Mouse (Mus musculus) urinary bladder, postnatal 14 days (tissue): Measurements from ENCODE around the gene Plekho1.
"Not testable (repeated sequence)": the region's sequence is repeated elsewhere in the genome, so short reads cannot be mapped to it uniquely, and the experiment has no call there.

Experiments
- DNase-seq: peaks from one replicate; pipeline ENCODE4 v3.0.0; 2021; ENCODE audit warnings: low spot score

Plekho1 gene

GRCm38 (mm10) chr3:95980276-95980970 lies 15.4 kb downstream of the Plekho1 start:
- DNase-seq: no peak

- no peak for DNase-seq
These were observed 17.5 kb downstream of the Plekho1 start for GRCm38 (mm10) chr3:95978265-95978664.

GRCm38 (mm10) chr3:95977587-95977986 lies 18.2 kb downstream of the Plekho1 start:
- DNase-seq: not testable (repeated sequence)

GRCm38 (mm10) chr3:95977079-95977478 lies 18.7 kb downstream of the Plekho1 start:
- DNase-seq: no peak

- no peak for DNase-seq
These were observed 22.7 kb downstream of the Plekho1 start for GRCm38 (mm10) chr3:95972873-95973634.

- no peak for DNase-seq
These were observed 23.4 kb downstream of the Plekho1 start for GRCm38 (mm10) chr3:95972251-95972872.

GRCm38 (mm10) chr3:95970661-95971060 lies 25.1 kb downstream of the Plekho1 start:
- DNase-seq: not testable (repeated sequence)

GRCm38 (mm10) chr3:95969277-95969676 lies 26.5 kb downstream of the Plekho1 start:
- no peak for DNase-seq

GRCm38 (mm10) chr3:95965518-95966451 lies 30.0 kb downstream of the Plekho1 start:
- DNase-seq: no peak

- DNase-seq: peak; percentile 22
These were observed 32.1 kb downstream of the Plekho1 start for GRCm38 (mm10) chr3:95963681-95964080.

- no peak for DNase-seq
These were observed 32.6 kb downstream of the Plekho1 start for GRCm38 (mm10) chr3:95963230-95963629.

- not testable (repeated sequence) for DNase-seq
These were observed 33.6 kb downstream of the Plekho1 start for GRCm38 (mm10) chr3:95962182-95962581.

GRCm38 (mm10) chr3:95959807-95960206 lies 36.0 kb downstream of the Plekho1 start:
- DNase-seq: no peak

GRCm38 (mm10) chr3:95959082-95959481 lies 36.7 kb downstream of the Plekho1 start:
- no peak for DNase-seq

GRCm38 (mm10) chr3:95957359-95958148 lies 38.2 kb downstream of the Plekho1 start:
- DNase-seq: no peak

GRCm38 (mm10) chr3:95955318-95955717 lies 40.5 kb downstream of the Plekho1 start:
- DNase-seq: no peak

- not testable (repeated sequence) for DNase-seq
These were observed 41.1 kb downstream of the Plekho1 start for GRCm38 (mm10) chr3:95954648-95955173.

- DNase-seq: no peak
These were observed 42.3 kb downstream of the Plekho1 start for GRCm38 (mm10) chr3:95953522-95953921.

- no peak for DNase-seq
These were observed 42.8 kb downstream of the Plekho1 start for GRCm38 (mm10) chr3:95953023-95953422.

GRCm38 (mm10) chr3:95951566-95951965 lies 44.2 kb downstream of the Plekho1 start:
- not testable (repeated sequence) for DNase-seq
